In genomic region chr5:35563449-35563848, GRCm38 (mm10) we compare ENCODE assay signal across 8 mouse cellular contexts. TPM values are rescaled to one million over a fixed set of nuclear protein-coding genes. Genes with fewer than 3 reads are reported as not detected.
A peak's percentile ranks its signal among the peaks of the same experiment; 100 is the strongest.
DNase-seq lines count a peak whose midpoint lies in the region; ATAC-seq and TF ChIP-seq lines count a peak whose summit lies in the region.

No protein-coding gene starts in this region.

- H3K4me2 ChIP-seq in intestine, embryonic 14.5 days (ENCODE audit: low read length), result no peak overlapping the region
- H3K4me2 ChIP-seq in intestine, embryonic 15.5 days (replicated peaks), result no peak overlapping the region
- H3K4me2 ChIP-seq in forebrain, embryonic 14.5 days (ENCODE audit: low read length), result no peak overlapping the region
- no peak overlapping the region for H3K4me2 ChIP-seq in hindbrain, embryonic 13.5 days

- no peak; the same call in 1 of the 2 replicates for ATAC-seq in intestine, embryonic 14.5 days (replicated peaks; ENCODE audit: low FRiP score, low TSS enrichment, low read depth)
- ATAC-seq in intestine, embryonic 15.5 days, result no peak
- no peak for ATAC-seq in forebrain, embryonic 14.5 days
- 0 out of 2 replicates have a peak, but pooled peaks have one; percentile 46 for ATAC-seq in hindbrain, embryonic 13.5 days (ENCODE audit: low FRiP score)
- ATAC-seq in monocyte, adult 5-6 weeks (replicated peaks; ENCODE audit: insufficient number of reproducible peaks, low FRiP score, low TSS enrichment, poor library complexity, severe bottlenecking), result peak; percentile 79

- peaks cover 84% of the 10 kb centered on the region for H3K36me3 ChIP-seq in intestine, embryonic 14.5 days (ENCODE audit: control insufficient read depth, insufficient read depth, low read length)
- H3K36me3 ChIP-seq in intestine, embryonic 15.5 days, result peaks cover 39% of the 10 kb centered on the region
- peaks cover 86% of the 10 kb centered on the region for H3K36me3 ChIP-seq in forebrain, embryonic 14.5 days (ENCODE audit: control insufficient read depth, insufficient read depth, low read length)
- H3K36me3 ChIP-seq in hindbrain, embryonic 13.5 days, result peaks cover 100% of the 10 kb centered on the region
- peaks cover 5% of the 10 kb centered on the region for H3K36me3 ChIP-seq in testis, adult 2 months (ENCODE audit: control insufficient read depth, insufficient read depth, low read length)

- intact Hi-C loops in left cerebral cortex, postnatal 36 days (cut with DNase I), result loop anchor here (2.0 kb wide), 1 partner anchor 39 kb away; the partner anchor contains the start of gene Cpz

- peak; percentile 95 for DNase-seq in intestine, embryonic 14.5 days (ENCODE audit: low spot score)
- peak; percentile 31 for DNase-seq in c-Kit-negative CD71-positive TER-119-positive erythroid progenitor cells, embryonic 14.5 days (ENCODE audit: low read depth, low spot score)
- peak; percentile 63 for DNase-seq in forebrain, embryonic 14.5 days (ENCODE audit: low spot score)
- peak; percentile 56 to 66 for DNase-seq in left cerebral cortex, postnatal 36 days (ENCODE audit: low spot score in 2 of 2)

- no peaks in the 10 kb centered on the region for H3K9me3 ChIP-seq in intestine, embryonic 14.5 days (ENCODE audit: control insufficient read depth, low read length)
- H3K9me3 ChIP-seq in intestine, embryonic 15.5 days, result no peaks in the 10 kb centered on the region
- H3K9me3 ChIP-seq in forebrain, embryonic 14.5 days (replicated peaks; ENCODE audit: control insufficient read depth, low read length), result no peaks in the 10 kb centered on the region
- no peaks in the 10 kb centered on the region for H3K9me3 ChIP-seq in hindbrain, embryonic 13.5 days

- no peaks in the 10 kb centered on the region for H3K4me1 ChIP-seq in intestine, embryonic 14.5 days (replicated peaks; ENCODE audit: control insufficient read depth, insufficient read depth, low read length)
- no peaks in the 10 kb centered on the region for H3K4me1 ChIP-seq in intestine, embryonic 15.5 days (replicated peaks)
- no peaks in the 10 kb centered on the region for H3K4me1 ChIP-seq in forebrain, embryonic 14.5 days (ENCODE audit: control insufficient read depth, insufficient read depth, low read length)
- H3K4me1 ChIP-seq in hindbrain, embryonic 13.5 days (replicated peaks), result no peaks in the 10 kb centered on the region
- H3K4me1 ChIP-seq in testis, adult 2 months (ENCODE audit: control insufficient read depth, insufficient read depth, low read length), result no peaks in the 10 kb centered on the region

- 5% methylated on average over 1 of the region's 1 CpGs for WGBS in intestine, embryonic 14.5 days
- WGBS in intestine, embryonic 15.5 days, result 0% methylated on average over 1 of the region's 1 CpGs
- 0% methylated on average over 1 of the region's 1 CpGs for WGBS in forebrain, embryonic 14.5 days
- WGBS in hindbrain, embryonic 13.5 days, result 0% methylated on average over 1 of the region's 1 CpGs

- H3K4me3 ChIP-seq in intestine, embryonic 14.5 days (ENCODE audit: low read depth, low read length), result no peak overlapping the region
- no peak overlapping the region for H3K4me3 ChIP-seq in intestine, embryonic 15.5 days (replicated peaks)
- H3K4me3 ChIP-seq in forebrain, embryonic 14.5 days (ENCODE audit: low read depth, low read length), result no peak overlapping the region
- no peak overlapping the region for H3K4me3 ChIP-seq in hindbrain, embryonic 13.5 days
- no peak overlapping the region for H3K4me3 ChIP-seq in testis, adult 2 months (ENCODE audit: control insufficient read depth, low read depth, low read length)

- no peaks in the 10 kb centered on the region for H3K27me3 ChIP-seq in intestine, embryonic 14.5 days (replicated peaks; ENCODE audit: control insufficient read depth, insufficient read depth, low read length)
- H3K27me3 ChIP-seq in intestine, embryonic 15.5 days (replicated peaks), result no peaks in the 10 kb centered on the region
- no peaks in the 10 kb centered on the region for H3K27me3 ChIP-seq in forebrain, embryonic 14.5 days (replicated peaks; ENCODE audit: control insufficient read depth, insufficient read depth, low read length)
- no peaks in the 10 kb centered on the region for H3K27me3 ChIP-seq in hindbrain, embryonic 13.5 days
- H3K27me3 ChIP-seq in testis, adult 2 months (ENCODE audit: control insufficient read depth, insufficient read depth, low read length), result no peaks in the 10 kb centered on the region

- no peak overlapping the region for H3K9ac ChIP-seq in intestine, embryonic 14.5 days (ENCODE audit: low read length)
- H3K9ac ChIP-seq in intestine, embryonic 15.5 days, result no peak overlapping the region
- H3K9ac ChIP-seq in forebrain, embryonic 14.5 days (ENCODE audit: low read length), result no peak overlapping the region
- no peak overlapping the region for H3K9ac ChIP-seq in hindbrain, embryonic 13.5 days

- TF ChIP-seq POLR2A in testis, adult 2 months (IDR thresholded peaks at IDR 0.05; ENCODE audit: control insufficient read depth, low read depth, low read length), result no peak

- TF ChIP-seq CTCF in testis, adult 2 months (IDR thresholded peaks at IDR 0.05; ENCODE audit: control insufficient read depth, insufficient read depth, insufficient replicate concordance, low read depth, low read length), result peak; percentile 90; the same call in 1 of the 2 replicates

- no peak overlapping the region for H3K27ac ChIP-seq in intestine, embryonic 14.5 days (ENCODE audit: low read depth)
- no peak overlapping the region for H3K27ac ChIP-seq in intestine, embryonic 15.5 days
- H3K27ac ChIP-seq in forebrain, embryonic 14.5 days (ENCODE audit: low read depth, low read length), result no peak overlapping the region
- H3K27ac ChIP-seq in hindbrain, embryonic 13.5 days, result no peak overlapping the region
- no peak overlapping the region for H3K27ac ChIP-seq in testis, adult 2 months (ENCODE audit: control insufficient read depth, insufficient read depth, low read depth, low read length)

RNA-seq across cellular contexts. Expression of gene Trmt44, which starts 11.4 kb away (rescaled TPM):
- polyA plus RNA-seq in intestine, embryonic 14.5 days (2014; fragmentation: Nextera tagmentation; extraction: Ambion mirVana), result 8.9 and 9.5 TPM in 2 replicates
- 8.1 and 8.5 TPM in 2 replicates for polyA plus RNA-seq in intestine, embryonic 15.5 days (2015; fragmentation: Nextera tagmentation; extraction: Ambion mirVana)
- 6.1 and 8.3 TPM in 2 replicates for polyA plus RNA-seq in forebrain, embryonic 14.5 days (2014; fragmentation: Nextera tagmentation; extraction: Ambion mirVana)
- polyA plus RNA-seq in hindbrain, embryonic 13.5 days (2015; fragmentation: Nextera tagmentation; extraction: Ambion mirVana), result 7.5 and 8.2 TPM in 2 replicates
- total RNA-seq in left cerebral cortex, postnatal 36 days (2021), result 10 to 100 TPM in 1 of 2 experiments, 1 to 10 TPM in 1; 6.3 to 11.2 TPM
- 10.5 to 19.1 TPM (median 17.2 TPM) in 3 replicates for total RNA-seq in monocyte, adult 5-6 weeks (2017)
- 4.7 and 4.8 TPM in 2 replicates for polyA plus RNA-seq in testis, adult 2 months (2012; rRNA removed)

RNA-seq across cellular contexts. Expression of gene Acox3, which starts 19.4 kb away (rescaled TPM):
- 13.2 and 15.1 TPM in 2 replicates for polyA plus RNA-seq in intestine, embryonic 14.5 days (2014; fragmentation: Nextera tagmentation; extraction: Ambion mirVana)
- polyA plus RNA-seq in intestine, embryonic 15.5 days (2015; fragmentation: Nextera tagmentation; extraction: Ambion mirVana), result 13.2 and 13.8 TPM in 2 replicates
- 14.5 and 15.2 TPM in 2 replicates for polyA plus RNA-seq in forebrain, embryonic 14.5 days (2014; fragmentation: Nextera tagmentation; extraction: Ambion mirVana)
- 16.0 and 16.3 TPM in 2 replicates for polyA plus RNA-seq in hindbrain, embryonic 13.5 days (2015; fragmentation: Nextera tagmentation; extraction: Ambion mirVana)
- 10 to 100 TPM; 31.0 to 36.5 TPM for total RNA-seq in left cerebral cortex, postnatal 36 days (2021)
- total RNA-seq in monocyte, adult 5-6 weeks (2017), result 54.4 to 70.1 TPM (median 59.2 TPM) in 3 replicates
- polyA plus RNA-seq in testis, adult 2 months (2012; rRNA removed), result 45.2 and 52.9 TPM in 2 replicates

RNA-seq across cellular contexts. Expression of gene Cpz, which starts 38.0 kb away (rescaled TPM):
- 11.7 and 12.4 TPM in 2 replicates for polyA plus RNA-seq in intestine, embryonic 14.5 days (2014; fragmentation: Nextera tagmentation; extraction: Ambion mirVana)
- polyA plus RNA-seq in intestine, embryonic 15.5 days (2015; fragmentation: Nextera tagmentation; extraction: Ambion mirVana), result 13.5 and 13.9 TPM in 2 replicates
- 0.88 and 1.4 TPM in 2 replicates for polyA plus RNA-seq in forebrain, embryonic 14.5 days (2014; fragmentation: Nextera tagmentation; extraction: Ambion mirVana)
- polyA plus RNA-seq in hindbrain, embryonic 13.5 days (2015; fragmentation: Nextera tagmentation; extraction: Ambion mirVana), result 1.1 and 2.3 TPM in 2 replicates
- total RNA-seq in left cerebral cortex, postnatal 36 days (2021), result under 1 TPM; 0.22 to 0.45 TPM
- total RNA-seq in monocyte, adult 5-6 weeks (2017), result not detected in 3 replicates
- polyA plus RNA-seq in testis, adult 2 months (2012; rRNA removed), result 1.4 and 2.9 TPM in 2 replicates

Comparison
In these comparisons a context has a peak if more than half of its experiments do, and no peak if none do; other contexts are left out.
1. ATAC-seq: peak in hindbrain, embryonic 13.5 days (single experiment) and monocyte, adult 5-6 weeks (single experiment); none in intestine, embryonic 14.5 days (single experiment), intestine, embryonic 15.5 days (single experiment) and forebrain, embryonic 14.5 days (single experiment).
2. DNase-seq: peak in every context shown above with its lines; median percentile 95 in intestine, embryonic 14.5 days; 63 in forebrain, embryonic 14.5 days; 61 in left cerebral cortex, postnatal 36 days; 31 in c-Kit-negative CD71-positive TER-119-positive erythroid progenitor cells, embryonic 14.5 days.